Mouse (Mus musculus): Measurements from ENCODE around the gene Krt17.
"Not testable (repeated sequence)": the region's sequence is repeated elsewhere in the genome, so short reads cannot be mapped to it uniquely, and the experiment has no call there.

Krt17 gene

DNA sequence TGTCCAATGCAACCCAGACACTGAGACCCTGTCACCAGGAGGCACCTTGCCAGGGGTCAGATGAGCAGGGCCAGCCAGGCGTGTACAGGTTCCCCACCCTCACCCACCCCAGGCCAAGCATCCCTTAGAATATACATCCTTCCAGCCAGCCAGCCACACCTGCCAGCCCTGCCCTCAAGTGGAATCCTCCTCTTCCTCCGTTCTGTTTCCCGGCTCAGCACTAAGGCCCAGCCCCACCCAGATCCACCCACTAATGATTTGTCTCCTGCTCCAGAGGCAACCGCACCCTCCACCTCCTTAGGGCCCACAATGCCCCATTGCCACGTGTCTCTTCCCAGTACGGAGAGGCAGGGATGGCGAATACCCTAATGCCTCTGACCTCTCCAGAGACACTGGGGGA is 13.9 kb upstream of the Krt17 start:
- in situ Hi-C loops (cut with MboI; ENCODE audit: unreplicated experiment in 2 of 2), result loop anchor here (25.0 kb wide), 1 partner anchor 1287 kb away; the partner anchor contains the start of gene Gjd3 (in 2 of the 2)

DNA sequence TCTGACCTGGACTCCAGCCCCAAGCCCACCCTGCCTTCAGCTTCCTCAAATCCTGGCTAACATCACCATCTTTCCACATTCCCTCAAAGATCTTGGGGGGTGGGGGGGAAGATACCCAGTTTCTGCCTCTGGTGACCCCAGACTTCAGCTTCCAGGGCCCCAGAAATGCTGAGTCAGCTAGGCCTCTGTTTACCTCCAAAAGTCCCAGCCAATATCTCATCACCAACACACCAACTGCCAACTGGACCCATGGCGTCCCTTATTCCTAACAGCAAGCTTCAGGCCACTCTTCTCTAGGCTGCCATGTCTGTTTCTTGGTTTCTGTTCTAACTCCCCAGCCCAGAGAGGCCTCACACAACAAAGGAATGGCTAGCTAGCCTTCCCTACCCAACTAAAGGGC is 11.0 kb upstream of the Krt17 start:
- in situ Hi-C loops (cut with MboI; ENCODE audit: unreplicated experiment in 2 of 2), result no loop called here

- in situ Hi-C loops (cut with MboI; ENCODE audit: unreplicated experiment in 2 of 2), result no loop called here
Observed at GRCm38 (mm10) chr11:100269821-100270332, 9.0 kb upstream of the Krt17 start, which contains the start of gene Krt42. Gene Krt42, minus strand, starts transcription at chr11:100269871.

- in situ Hi-C loops (cut with MboI; ENCODE audit: unreplicated experiment in 2 of 2), result no loop called here
Observed at GRCm38 (mm10) chr11:100262058-100262980, 1.5 kb upstream of the Krt17 start.

- in situ Hi-C loops (cut with MboI; ENCODE audit: unreplicated experiment in 2 of 2), result no loop called here
Observed at GRCm38 (mm10) chr11:100261235-100261605, 391 bp upstream of the Krt17 start.

DNA sequence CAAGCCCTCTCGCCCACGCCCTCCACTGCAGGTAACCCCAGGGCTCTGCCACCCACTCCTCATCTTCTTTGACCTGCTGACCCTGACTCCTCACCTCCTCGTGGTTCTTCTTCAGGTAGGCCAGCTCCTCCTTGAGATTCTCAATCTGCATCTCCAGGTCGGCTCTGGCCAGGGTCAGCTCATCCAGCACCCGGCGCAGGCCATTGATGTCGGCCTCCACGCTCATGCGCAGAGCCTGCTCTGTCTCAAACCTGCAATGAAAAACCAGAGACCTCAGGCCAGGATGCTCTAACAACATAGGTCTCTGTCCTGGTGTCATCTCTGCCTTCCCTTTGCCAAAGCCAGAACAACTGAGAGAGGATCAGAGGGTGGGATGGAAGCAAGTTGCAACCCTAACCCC is 1.8 kb downstream of the Krt17 start:
- in situ Hi-C loops (cut with MboI; ENCODE audit: unreplicated experiment in 2 of 2), result no loop called here

DNA sequence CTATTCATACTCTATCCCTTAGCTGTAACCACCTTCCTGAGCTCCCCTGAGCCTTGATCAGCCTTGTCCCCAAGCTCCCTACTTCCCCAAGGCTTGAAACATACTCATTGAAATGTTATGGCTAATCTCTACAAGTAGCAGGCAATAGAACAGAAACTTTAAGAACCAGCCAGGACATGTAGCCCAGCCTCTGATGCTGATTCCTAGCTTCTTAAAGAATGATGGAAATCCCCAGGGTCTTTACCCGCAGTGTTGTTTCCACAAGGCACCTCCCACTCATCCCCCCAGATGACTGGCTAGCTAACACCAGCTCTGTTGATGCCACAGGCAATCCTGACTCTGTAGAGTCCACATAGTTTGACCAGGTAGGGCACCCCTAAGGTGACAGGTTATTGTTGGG is 2.9 kb downstream of the Krt17 start:
- in situ Hi-C loops (cut with MboI; ENCODE audit: unreplicated experiment in 2 of 2), result no loop called here

DNA sequence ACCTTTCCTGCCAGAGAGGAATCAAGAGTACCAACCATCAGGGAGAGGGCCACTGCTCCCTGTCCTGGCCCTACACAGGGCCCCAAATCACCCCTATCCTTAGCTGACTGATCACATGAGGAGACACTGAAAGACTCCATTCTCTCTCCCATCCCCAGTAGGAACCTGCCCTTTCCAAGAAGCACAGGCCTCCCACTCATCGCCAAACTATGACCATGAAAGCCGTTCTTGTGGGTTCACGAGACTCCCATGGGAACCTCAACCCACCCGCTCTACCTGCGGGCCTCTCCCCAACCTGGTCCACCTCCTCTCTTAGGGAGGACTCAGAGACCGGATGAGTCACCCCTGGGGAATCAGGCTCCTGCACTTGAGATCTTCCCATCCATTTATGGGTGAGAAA is 5.3 kb downstream of the Krt17 start:
- in situ Hi-C loops (cut with MboI; ENCODE audit: unreplicated experiment in 2 of 2), result no loop called here

- in situ Hi-C loops (cut with MboI; ENCODE audit: unreplicated experiment in 2 of 2), result no loop called here
Observed at GRCm38 (mm10) chr11:100254360-100255090, 6.3 kb downstream of the Krt17 start.

GRCm38 (mm10) chr11:100248852-100249465 is 11.9 kb downstream of the Krt17 start, which contains the start of gene Krt16:
Gene Krt16, minus strand, starts transcription at chr11:100248902.
- in situ Hi-C loops (cut with MboI; ENCODE audit: unreplicated experiment in 2 of 2), result no loop called here

- in situ Hi-C loops (cut with MboI; ENCODE audit: unreplicated experiment in 2 of 2), result not testable (repeated sequence)
Observed at GRCm38 (mm10) chr11:100246471-100246870, 14.4 kb downstream of the Krt17 start.

DNA sequence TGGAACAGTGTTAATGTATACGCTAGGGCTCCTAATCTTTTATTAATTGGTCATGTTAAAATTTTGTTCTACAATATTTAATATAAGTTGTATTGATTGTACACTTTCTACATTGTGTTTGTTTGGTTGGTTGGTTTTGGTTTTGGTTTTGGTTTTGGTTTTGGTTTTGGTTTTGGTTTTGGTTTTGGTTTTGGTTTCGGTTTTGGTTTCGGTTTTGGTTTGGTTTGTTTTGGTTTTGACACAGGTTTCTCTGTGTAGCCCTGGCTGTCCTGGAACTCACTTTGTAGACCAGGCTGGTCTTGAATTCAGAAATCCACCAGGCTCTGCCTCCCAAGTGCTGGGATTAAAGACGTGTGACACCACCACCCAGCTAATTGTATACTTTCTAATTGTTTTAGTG is 20.6 kb downstream of the Krt17 start:
- in situ Hi-C loops (cut with MboI; ENCODE audit: unreplicated experiment in 2 of 2), result not testable (repeated sequence)

- in situ Hi-C loops (cut with MboI; ENCODE audit: unreplicated experiment in 2 of 2), result no loop called here
Observed at GRCm38 (mm10) chr11:100221741-100222140, 39.1 kb downstream of the Krt17 start.

GRCm38 (mm10) chr11:100219304-100219703 is 41.5 kb downstream of the Krt17 start:
- in situ Hi-C loops (cut with MboI; ENCODE audit: unreplicated experiment in 2 of 2), result no loop called here

DNA sequence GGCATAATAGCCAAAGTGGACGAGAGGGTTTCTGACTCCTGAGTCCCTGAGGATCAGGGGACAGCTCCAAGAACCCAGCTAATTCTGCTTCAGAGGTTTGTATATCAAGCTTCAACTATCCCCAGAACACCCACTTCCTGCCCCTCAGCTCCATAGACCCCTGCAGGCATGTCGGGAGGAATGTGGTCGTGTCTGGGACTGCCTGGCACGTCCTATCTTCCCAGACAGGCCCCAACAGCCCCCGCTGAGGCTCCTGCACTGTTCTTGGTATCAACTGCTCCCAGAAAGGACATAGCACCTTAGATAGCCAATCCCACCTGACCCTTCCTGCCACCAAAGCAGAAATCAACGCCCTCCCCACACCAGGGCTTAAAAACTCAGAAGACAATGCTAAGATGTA is 52.3 kb downstream of the Krt17 start:
- in situ Hi-C loops (cut with MboI; ENCODE audit: unreplicated experiment in 2 of 2), result no loop called here

DNA sequence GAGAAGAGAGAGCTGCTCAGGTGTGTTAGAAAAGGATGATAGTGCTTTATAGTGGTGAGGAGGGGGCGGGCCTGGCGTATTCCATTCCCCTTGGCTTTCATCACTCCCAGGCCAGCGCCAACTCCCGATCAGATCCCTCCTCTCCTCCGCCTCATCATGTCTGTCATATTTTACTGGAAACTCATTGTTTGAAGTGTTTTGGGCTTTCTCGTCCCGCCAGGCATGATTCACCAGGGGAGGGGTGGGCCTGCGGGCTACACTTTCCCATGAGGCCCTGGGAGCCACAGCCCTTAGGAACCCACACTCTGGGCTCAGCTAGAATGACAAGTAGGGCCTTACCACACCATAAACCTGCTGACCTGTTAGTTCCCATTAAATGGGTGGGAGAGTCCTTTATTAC is 53.3 kb downstream of the Krt17 start, which contains the start of gene Krt14:
Krt14 (minus strand) TSS at position 51 of the 400 bp plus-strand sequence.
- in situ Hi-C loops (cut with MboI; ENCODE audit: unreplicated experiment in 2 of 2), result no loop called here

Data from v-Abl transformed pro-B cells (cell line).